Mouse (Mus musculus) WW6 (cell line): ENCODE measurements around the gene Nmnat3.
A peak's percentile ranks its signal among the peaks of the same experiment; 100 is the strongest.
"Not testable (repeated sequence)": the region's sequence is repeated elsewhere in the genome, so short reads cannot be mapped to it uniquely, and the experiment has no call there.

ENCODE experiments used
- DNase-seq: peaks from one replicate; pipeline ENCODE4 v3.0.0-alpha.2; 2013; ENCODE audit warnings: low read depth, low spot score

The Nmnat3 gene

DNA sequence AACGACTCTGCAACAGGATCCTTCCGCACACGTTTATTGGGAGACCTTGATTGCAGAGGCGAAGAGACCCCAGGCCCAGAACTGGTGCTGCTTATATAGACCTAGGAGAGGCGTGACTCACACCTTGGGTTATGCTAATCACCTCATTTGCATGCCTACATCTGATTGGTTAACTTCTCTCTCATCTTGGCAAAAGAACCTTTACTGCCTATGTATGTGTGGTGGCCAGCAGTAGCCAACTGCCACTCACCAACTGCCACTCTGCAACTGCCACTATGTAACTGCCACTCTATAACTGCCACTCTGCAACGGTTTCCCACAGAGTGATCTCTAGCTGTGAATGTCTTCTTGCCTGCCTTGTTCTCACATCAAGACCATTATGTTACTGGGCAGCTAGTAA lies at the start of gene Nmnat3:
Gene Nmnat3, plus strand, starts transcription at position 301 of the 400 bp plus-strand sequence.
- DNase-seq: not testable (repeated sequence)

- no peak for DNase-seq
Observed at GRCm38 (mm10) chr9:98243481-98243880, 43.8 kb upstream of the Nmnat3 start.

GRCm38 (mm10) chr9:98244223-98244622 lies 43.0 kb upstream of the Nmnat3 start:
- no peak for DNase-seq

DNA sequence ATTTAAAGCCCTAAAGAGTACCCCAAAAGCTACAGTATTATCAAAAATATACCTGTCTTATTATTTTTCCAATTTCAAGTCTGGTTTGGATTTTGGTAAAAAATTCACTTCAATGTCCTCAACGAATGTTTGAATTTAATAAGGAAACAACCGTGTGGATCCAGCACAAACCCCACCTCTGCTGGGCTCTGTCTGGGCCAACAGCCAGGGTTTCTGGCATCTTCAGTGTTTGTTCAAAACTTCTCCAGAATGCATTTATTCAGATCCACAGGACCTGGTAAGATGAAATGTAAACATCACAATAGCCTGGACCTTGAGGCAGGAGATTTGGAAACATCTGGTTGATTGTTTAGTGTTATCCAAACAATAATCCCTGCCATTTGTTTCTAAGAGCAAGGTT lies 42.0 kb upstream of the Nmnat3 start:
- no peak for DNase-seq

DNA sequence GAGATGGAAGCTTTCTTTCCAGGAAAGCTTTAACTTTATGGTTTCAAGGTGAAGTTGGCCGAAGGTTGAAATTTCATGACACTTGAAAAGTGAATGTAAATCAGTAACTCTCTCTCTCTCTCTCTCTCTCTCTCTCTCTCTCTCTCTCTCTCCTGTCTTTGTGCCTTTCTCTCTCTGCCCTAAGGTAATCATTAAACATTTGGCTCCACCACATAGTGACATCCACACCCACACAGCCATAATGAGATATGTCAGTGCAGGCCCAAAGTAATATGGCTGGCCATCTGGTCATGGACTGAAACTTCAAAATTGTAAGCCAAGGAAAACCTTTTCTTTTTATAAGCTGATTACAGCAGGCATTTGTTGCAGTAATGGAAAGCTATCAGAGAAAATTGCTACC lies 40.9 kb upstream of the Nmnat3 start:
- DNase-seq: no peak

DNA sequence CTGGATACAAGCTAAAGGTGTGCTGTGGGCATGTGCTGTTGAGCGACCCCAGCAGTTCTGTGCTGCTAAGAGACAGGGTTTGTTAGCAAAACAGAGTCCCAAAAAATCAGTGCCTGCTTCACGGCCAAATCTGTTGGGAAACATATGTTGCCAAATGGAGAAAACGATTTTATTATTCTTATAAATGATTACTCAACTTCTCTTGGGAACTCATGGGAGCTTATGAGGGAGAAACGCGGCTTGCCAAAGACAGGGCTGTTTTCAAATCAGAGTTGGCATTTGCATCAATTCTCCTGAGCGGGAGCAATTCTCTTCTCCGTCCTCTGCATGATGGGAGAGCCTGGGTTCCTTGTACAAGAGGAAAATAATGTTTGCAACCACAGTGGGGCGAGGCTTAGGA lies 27.0 kb upstream of the Nmnat3 start:
- DNase-seq: no peak

DNA sequence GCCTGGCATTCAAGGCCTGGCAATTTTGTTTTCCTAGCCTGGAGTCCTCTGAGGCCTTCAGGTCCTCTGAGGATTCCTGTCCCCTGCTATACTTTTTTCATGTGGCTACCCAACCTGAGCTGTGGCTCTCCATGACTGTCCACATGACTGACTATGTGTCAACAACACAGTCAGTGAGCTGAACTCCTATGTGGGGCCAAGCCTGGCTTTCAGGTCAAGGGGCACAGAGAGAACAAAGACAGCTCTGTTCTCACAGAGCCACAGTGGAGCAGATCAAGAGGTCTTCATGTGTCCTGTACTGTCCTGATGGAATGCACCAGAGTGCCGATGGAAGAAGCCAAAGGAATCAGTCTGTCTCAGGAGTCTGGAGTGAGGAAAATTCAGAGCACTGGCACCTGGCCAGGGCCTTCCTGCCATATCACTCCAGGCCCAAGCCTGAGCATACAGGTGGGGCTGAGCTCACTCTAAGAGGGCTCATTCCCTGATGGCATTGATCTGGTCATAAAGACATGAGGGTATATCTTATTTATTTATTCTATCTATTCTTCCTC lies 25.7 kb upstream of the Nmnat3 start:
- no peak for DNase-seq

GRCm38 (mm10) chr9:98264916-98265315 lies 22.3 kb upstream of the Nmnat3 start:
- no peak for DNase-seq

GRCm38 (mm10) chr9:98272734-98273133 lies 14.5 kb upstream of the Nmnat3 start:
- DNase-seq: no peak

GRCm38 (mm10) chr9:98275080-98275479 lies 12.2 kb upstream of the Nmnat3 start:
- DNase-seq: no peak

DNA sequence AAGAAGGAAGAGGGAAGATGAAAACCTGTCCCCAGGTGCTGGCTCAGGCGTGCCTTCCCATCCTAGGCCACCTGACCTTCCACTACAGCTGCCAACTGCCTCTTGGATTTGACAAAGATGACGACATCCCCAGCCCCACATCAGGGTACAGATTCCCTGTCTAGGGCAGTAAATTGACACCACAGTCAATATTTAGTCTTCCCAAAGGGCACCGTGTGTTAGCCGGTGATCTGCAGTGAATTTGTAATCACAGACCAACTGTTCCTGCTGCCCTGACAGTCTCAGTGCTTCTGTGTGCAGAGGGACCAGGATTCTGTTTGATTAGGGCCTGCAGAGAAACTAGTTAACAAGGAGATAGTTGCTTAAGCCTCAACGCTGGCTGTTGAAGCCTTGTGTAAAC lies 7.1 kb upstream of the Nmnat3 start:
- no peak for DNase-seq

GRCm38 (mm10) chr9:98285606-98286301 lies 1.5 kb upstream of the Nmnat3 start:
- DNase-seq: no peak

DNA sequence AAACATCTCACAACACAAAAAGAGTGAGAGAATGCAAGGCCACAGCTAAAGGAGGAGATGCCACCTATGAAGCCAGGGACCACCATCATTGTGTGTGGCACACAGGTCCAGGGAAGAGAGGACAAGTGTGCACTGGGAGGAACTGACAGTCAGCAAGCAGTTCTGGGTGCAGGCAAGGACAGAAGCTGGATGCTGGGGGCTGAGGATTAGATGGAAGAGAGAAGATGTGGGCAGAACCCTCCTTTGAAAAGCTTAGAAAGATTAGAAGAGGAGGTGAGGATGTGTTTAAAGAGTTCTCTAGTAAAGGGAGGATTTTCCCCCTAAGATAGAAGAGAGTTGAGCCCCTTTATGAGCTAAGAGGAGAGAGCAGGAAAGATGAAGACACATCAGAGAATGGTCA lies 2.4 kb downstream of the Nmnat3 start:
- DNase-seq: no peak

- DNase-seq: no peak
Observed at GRCm38 (mm10) chr9:98290591-98290990, 3.4 kb downstream of the Nmnat3 start.

- DNase-seq: peak; percentile 74
Observed at GRCm38 (mm10) chr9:98296383-98297201, 9.4 kb downstream of the Nmnat3 start.

DNA sequence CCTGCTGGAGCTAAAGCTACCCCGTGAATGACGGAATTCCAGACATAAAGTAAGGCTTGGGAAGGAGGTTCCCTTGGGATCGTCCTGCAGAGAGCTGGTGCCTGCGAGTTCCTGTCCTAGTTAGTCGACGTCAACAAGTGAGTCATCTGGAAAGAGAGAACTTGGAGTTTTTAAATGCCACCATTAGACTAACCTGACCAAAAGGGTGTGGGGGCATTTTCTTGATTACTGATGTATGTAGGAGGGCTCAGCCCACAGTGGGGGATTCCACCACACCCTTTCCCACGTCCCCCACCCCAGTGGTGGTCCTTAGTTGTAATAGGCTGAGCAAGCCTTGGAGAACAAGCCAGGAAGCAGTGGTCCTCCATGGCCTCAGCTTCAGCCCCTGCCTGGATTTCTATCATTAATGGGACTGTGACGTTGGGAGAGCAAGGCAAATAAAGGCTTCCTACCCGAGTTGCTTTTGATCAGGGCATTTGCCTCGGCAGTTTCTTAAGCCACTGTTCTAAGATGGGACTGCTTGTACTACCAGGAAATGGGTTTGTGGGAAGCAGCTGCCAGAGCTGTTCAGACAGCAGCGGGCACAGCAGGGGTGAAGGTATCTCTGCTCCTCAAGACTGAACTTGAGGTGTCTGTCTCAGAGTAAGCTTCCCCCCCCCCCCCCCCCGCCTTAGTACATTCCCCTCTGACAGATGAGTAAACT lies 10.2 kb downstream of the Nmnat3 start:
- DNase-seq: no peak

GRCm38 (mm10) chr9:98297937-98298595 lies 10.8 kb downstream of the Nmnat3 start:
- DNase-seq: no peak

- DNase-seq: no peak
Observed at GRCm38 (mm10) chr9:98298761-98299160, 11.5 kb downstream of the Nmnat3 start.

DNA sequence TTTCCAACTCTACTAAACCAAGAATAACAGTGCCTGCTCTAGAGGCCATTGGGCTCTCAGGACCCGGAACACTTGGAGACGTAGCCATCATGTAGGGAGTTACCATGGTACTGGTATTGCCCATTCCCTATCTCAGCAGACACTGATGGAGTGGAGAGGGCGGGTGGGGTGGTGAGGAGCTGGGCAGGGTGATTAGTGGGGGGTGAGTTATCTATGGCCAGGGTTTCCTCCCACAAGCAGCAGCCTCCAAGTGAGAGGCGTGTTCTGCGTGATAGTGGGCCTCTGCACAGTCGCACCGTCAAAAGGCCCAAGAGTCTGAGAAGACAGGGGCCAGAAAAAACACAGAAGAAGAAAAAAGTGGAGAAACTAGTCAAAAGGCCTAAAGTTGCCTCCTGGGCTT lies 12.0 kb downstream of the Nmnat3 start:
- DNase-seq: no peak

- no peak for DNase-seq
Observed at GRCm38 (mm10) chr9:98300582-98300981, 13.3 kb downstream of the Nmnat3 start.

- no peak for DNase-seq
Observed at GRCm38 (mm10) chr9:98307011-98307410, 19.8 kb downstream of the Nmnat3 start.
